Mouse (Mus musculus): ENCODE data around the gene Them4. TPM values are rescaled to one million over a fixed set of nuclear protein-coding genes. Genes with fewer than 3 reads are reported as not detected.
"Not testable (repeated sequence)": the region's sequence is repeated elsewhere in the genome, so short reads cannot be mapped to it uniquely, and the experiment has no call there.

Them4 gene
- total RNA-seq (2021), result 1 to 10 TPM; 6.5 to 6.7 TPM
- long read RNA-seq, experiment 1, transcript Them4-201 (6 exons, 1,781 nt), result major isoform, 14 of 16 reads
- long read RNA-seq, experiment 1, partial matches to known transcripts, result 2 of 16 reads
- long read RNA-seq, experiment 1, other reads (novel, unspliced or antisense), result 0 of 16 reads
- long read RNA-seq, experiment 2, transcript Them4-201 (6 exons, 1,781 nt), result major isoform, 7 of 8 reads
- long read RNA-seq, experiment 2, partial matches to known transcripts, result 0 of 8 reads
- long read RNA-seq, experiment 2, other reads (novel, unspliced or antisense), result 1 of 8 reads

DNA sequence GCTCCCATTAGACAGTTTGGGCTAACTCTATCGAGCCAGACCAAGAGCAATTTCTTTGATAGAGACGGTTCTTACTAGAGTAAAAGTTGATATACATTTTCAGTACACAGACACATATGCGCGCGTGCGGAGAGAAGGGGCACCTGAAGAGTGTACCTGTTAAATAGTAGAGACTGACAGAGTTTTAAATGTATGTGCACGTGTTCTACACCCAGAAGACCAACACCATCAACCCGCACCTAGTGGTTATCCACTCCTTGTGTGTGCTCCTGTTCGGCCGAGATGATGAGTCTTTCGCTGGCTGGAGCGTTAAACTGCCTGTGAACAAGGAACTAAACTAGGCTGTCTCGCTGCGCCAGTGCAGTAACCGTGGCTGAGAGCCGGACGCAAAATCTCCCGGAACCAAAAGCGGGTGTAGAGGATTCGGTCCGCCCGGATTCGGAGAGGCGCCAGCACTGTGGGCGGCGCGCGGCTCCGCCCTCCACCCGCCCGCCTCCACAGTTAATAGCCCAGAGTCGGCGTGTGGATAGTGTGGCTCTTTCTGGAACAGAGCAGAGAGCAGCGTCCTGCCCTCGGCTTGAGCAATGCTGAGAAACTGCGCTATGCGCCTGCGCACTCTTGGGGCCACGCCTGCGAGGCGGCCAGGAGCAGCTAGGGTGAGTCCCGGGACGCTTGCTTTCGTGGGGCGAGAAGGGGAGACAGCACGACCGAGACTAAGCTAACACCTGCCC lies at the start of gene Them4:
Them4 (plus strand) TSS at position 457 of the 731 bp plus-strand sequence.
- peak; percentile 95 for DNase-seq
- intact Hi-C loops (cut with DNase I; ENCODE audit: low total_unique reads), result no loop called here

DNA sequence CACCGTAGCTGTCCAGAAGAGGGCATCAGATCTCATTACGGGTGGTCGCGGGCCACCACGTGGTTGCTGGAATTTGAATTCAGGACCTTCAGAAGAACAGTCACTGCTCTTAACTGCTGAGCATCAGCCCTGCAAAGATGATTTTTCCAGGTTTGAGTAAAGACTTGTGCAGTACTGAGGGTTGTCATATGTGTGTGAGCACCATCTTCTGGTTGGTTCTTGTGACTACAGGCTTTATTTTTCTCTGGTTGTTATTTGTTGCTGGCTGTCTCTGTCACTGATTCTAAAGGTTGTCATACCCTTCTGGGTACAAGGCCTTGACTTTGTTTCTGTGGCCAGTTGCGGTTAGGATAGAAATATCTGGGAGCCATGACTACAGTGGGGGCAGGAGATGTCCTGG lies 49.3 kb upstream of the Them4 start:
- intact Hi-C loops (cut with DNase I; ENCODE audit: low total_unique reads), result no loop called here
- no peak for DNase-seq

DNA sequence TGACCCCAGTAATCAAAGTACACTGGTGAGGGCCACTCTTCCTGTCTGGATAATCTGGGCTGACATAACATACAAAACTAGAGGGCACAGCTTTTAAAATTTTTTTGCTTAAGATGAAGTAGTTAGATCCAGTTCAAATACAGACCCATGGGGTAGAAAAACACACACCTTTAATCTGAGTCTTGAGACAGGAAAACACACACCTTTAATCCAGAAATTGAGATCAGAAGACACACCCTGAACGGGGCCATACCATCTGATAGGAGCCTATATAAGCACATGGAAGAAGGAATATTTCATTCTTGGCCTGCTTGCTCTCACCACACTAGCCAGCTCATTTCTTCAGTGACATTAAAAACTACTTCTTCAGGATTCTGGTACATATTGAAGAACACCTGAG lies 46.2 kb upstream of the Them4 start, which contains the start of gene Gm4778:
Gm4778 (plus strand) TSS at position 301 of the 400 bp plus-strand sequence.
- intact Hi-C loops (cut with DNase I; ENCODE audit: low total_unique reads); DNase-seq: not testable (repeated sequence)

DNA sequence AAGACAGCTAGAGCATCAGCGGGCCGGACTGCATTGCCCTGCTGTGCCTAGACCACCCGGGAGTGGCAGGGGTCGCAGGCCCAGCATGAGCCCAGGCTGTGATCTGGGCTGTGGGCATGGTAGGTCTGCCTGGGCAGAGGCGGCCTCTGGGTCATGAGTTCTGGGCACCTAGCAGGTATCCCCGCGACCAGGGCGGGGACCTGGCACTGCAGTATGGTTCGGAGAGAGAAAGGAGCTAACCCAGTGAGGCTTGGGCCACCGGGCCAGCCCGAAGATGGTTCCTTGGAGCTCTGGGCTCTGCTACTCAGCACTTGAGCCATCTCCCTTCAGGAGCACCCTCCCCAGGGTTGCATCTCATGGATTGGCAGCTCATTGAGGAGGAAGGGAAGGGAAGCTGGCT lies 33.9 kb upstream of the Them4 start:
- peak; percentile 2 for DNase-seq
- intact Hi-C loops (cut with DNase I; ENCODE audit: low total_unique reads), result no loop called here

DNA sequence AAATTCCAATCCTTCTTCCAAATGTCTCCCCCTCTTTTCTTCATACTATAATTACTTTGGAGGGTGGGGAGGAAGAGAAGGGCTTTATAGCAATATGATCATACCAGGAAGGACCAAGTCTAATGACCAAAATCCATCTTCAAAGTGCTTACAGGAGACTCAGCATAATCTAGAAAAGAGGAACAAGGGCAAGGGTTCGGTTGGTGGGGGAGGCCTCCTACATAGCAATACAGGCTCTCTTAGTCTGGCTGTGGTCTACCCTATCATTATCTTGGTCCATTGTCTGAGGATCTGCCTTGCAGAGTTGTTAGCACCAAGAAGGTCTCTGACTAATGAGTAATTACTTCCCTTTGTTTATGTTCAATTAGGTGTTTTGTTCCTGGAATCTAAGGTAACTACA lies 4.4 kb upstream of the Them4 start:
- intact Hi-C loops (cut with DNase I; ENCODE audit: low total_unique reads), result no loop called here
- no peak for DNase-seq

DNA sequence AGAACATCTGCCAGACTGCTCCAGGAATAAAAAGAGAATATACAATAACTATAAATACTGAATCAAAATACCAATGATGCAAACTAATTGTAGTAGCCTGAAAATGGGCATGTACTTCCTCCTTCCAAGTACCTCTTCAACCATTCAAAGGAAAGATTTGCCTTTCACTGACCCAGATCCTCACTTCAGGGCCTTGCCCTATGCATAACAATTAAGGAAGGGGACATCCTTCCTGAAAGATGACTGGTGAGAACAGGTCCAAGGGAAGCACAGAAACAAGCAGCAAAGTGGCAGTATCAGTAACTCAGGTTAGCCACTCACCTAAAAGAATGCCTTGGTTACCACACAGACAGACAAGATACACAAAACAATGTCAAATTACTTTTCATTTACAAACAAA lies 2.9 kb upstream of the Them4 start:
- no peak for DNase-seq
- intact Hi-C loops (cut with DNase I; ENCODE audit: low total_unique reads), result no loop called here

DNA sequence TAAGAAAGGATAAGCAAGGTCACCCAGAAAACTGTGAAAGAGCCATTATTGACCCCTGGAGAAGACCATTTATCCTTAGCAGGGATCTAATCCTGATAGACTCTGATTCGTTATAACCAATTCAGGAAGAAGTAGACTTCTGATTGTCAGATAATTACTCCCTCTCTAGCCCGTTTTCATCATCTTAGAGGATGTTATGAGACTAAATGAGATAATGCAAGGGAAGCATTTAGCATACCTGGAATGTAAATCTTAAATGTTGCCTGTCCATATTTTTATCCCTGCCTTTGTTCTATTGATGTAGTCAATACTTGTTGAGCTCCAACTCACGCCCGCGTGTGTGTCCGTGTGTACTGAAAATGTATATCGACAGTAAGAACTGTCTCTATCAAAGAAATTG lies 602 bp downstream of the Them4 start:
- intact Hi-C loops (cut with DNase I; ENCODE audit: low total_unique reads), result no loop called here
- DNase-seq, result no peak

DNA sequence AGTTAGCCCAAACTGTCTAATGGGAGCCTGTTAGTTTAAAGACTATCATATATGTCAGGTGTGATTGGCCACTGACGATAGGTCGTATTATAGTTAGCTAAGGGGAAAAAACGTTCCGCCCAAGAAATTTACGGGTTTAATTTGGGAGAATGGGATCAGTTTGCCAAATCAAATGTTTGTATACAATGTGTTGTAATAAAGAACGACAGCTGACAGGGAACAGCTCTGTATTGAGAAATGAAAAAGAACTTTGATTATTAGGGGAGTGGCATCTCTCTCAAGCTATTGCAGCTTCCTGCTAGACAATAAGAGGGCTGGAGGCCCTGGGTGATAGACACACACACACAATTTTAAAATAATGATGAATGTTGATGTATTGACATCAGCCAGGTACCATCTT lies 1.0 kb downstream of the Them4 start:
- intact Hi-C loops (cut with DNase I; ENCODE audit: low total_unique reads), result no loop called here

DNA sequence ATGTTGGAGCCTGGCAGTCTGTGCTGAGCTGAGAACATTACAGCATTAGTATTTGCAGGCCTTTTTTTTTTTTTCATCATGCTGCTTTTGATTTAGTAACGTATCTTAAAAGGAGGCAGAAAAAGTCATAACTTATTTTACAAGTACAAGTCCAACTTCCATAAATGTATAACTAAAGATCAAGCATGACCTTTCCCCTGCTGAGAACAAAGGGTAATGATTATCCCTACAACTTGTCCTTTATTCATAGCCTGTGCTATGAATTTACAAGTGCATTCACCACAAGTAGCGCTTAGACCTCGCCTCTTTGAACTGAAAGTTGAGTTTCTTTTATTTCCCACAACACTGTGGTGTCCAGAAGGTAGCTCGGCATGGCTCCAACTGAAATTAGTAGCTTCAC lies 1.5 kb downstream of the Them4 start:
- DNase-seq, result no peak
- intact Hi-C loops (cut with DNase I; ENCODE audit: low total_unique reads), result no loop called here

More for the DNA sequence above, 1.0 kb downstream of the Them4 start:
- DNase-seq, result no peak

DNA sequence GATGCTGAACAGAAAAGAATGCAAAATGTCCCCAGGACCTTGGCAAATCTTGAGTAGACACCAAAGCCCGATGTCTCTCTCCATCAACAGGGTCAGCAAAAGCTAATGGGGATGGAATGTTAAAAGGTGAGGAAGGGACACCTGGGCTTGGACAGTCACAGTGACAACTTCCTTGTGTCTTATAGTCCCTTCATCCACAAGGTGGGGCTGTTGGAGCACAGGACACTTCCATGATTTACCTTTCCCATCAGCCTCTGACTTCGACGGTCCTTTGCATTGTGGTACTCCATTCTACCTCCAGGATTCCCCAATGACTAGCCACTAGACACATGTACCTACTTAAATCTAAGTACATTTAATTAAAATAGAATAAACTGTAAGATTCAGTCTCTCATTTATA lies 18.8 kb downstream of the Them4 start:
- intact Hi-C loops (cut with DNase I; ENCODE audit: low total_unique reads), result no loop called here
- no peak for DNase-seq

DNA sequence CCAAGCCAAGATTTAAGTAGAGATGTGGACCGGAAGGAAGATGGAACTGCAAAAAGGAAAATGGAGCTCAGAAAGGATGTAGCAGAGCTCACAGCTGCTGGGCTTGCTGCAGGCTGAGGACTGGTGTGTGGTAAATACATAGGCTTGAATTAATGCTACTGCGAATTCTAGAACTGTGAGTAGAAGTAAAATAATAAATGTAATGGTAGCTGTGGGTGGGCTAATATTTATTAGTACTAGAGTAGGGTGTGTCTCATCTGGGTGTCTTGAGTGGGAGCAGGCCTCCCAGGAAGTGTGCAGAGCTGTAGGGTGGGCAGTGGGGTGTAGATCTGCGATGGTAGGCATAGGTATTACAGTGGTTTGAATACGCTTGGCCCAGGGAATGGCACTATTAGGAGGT lies 24.6 kb downstream of the Them4 start:
- no peak for DNase-seq
- intact Hi-C loops (cut with DNase I; ENCODE audit: low total_unique reads), result no loop called here

DNA sequence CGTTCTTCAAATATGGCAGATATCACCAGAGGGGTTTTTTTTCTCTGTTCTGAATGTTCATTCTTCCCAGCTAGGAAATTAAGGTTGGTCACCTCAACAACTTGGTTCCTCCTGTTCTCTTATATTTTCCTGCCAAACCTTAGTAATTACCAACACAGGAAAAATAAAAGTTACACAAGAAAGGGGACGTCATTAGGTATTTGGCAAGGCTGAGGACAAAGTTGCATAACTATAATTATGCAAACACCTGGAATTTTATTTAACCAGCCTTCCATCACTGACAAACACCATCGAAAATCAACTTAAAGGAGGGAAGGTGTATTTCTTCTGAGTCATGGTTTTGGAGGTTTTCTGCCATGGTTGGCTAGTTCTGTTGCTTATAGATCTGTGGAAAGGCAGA lies 28.6 kb downstream of the Them4 start:
- no peak for DNase-seq
- intact Hi-C loops (cut with DNase I; ENCODE audit: low total_unique reads), result no loop called here

DNA sequence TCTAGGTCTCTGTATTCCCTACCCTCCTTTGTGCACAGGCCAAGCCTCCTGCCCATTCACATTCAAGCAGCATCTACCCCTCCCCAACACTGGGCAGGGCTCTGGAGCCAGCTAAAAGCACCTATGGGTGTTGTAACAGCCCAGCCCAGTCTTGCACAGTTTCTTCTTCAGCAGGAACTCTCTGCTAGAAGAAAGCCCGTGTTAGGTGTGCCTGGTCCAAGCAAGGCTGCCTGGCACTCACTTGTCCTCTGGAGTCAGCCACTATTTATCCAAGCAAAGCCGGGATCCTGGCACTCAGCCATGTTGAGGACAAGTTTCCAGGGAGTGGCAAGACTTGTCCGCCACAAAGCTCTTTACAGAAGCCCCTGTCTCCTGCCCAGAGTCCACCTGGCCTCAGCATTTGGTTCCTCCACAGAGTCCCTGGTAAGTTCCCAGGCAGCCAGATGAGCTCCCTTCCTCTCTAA lies 32.1 kb downstream of the Them4 start, which contains the start of gene Them5:
Them5 (plus strand) TSS at position 141 of the 464 bp plus-strand sequence.
- intact Hi-C loops (cut with DNase I; ENCODE audit: low total_unique reads), result no loop called here
- DNase-seq, result no peak

DNA sequence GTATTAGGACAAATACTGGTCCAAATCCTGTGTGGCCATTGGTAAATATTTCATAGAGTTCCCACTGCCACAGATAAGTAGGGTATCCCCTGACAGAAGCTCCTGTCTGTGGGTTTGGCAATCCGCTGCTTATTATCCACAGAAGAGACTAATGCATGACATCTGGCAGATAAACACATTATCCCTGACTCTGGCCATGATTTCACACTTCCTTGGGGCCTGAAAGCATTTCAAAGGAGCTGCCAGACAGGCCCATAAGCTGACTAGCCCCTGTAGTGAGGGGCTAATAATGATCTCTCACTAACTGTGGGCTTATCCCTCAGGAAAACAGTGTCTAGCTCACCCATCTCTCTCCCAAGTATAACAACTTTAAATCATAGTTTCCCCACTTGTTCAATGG lies 32.7 kb downstream of the Them4 start:
- intact Hi-C loops (cut with DNase I; ENCODE audit: low total_unique reads), result no loop called here
- no peak for DNase-seq

DNA sequence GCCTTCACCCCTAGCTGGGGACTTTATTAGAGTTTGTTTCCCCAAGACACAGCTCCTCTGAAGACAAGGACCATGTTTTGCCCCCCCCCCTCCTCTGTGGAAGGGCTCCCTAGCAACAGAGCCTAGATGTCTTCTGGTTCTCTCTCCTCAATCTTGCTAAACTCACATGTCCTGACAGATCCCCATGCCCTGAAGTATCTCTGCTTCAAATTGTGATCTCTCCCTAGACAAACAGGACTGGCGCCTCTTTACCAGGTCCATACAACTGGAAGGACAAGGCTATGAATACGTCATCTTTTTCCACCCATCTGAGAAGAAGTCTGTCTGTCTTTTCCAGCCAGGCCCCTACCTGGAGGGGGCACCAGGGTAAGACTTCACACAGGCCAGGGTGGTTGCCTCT lies 34.3 kb downstream of the Them4 start:
- intact Hi-C loops (cut with DNase I; ENCODE audit: low total_unique reads), result no loop called here
- DNase-seq, result no peak

DNA sequence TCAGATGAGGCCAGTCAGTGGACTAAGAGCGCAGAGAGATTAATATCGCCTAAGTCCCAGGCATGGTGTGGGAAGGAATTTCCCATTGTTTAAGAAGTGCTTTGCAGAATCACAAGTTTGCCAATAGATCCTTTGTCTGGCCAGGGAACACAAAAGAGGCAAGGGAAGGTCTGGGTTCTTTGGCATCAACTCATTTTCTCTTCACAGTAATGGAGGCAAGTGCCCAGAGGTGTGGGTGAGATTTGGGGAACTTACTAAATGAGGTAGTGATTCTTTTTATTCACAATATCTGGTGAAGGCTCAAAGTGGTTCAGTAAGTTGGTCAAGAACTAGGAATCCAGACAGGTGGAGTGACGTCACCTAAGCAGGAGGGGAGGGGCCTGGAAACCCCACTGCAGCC lies 35.0 kb downstream of the Them4 start:
- intact Hi-C loops (cut with DNase I; ENCODE audit: low total_unique reads), result no loop called here
- DNase-seq, result no peak

DNA sequence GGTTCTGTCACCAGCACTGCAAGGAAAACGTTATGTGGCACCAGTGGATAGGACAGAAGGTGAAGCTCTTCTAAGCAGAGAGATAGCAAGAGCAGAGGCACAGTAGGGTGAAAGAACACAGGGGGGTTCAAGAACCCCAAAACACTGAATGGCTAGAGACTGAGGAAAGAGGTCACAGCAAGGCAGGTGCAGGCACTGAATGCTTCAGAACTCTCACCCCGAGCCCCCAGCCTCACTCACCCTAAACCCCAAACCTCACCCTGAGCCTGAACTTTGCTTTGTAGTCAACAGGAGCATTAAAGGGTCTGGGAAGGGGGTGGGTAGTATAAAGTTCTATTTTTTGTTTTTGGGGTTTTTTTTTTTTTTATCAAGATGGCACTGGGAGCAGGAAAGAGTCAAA lies 38.3 kb downstream of the Them4 start:
- DNase-seq, result no peak
- intact Hi-C loops (cut with DNase I; ENCODE audit: low total_unique reads), result no loop called here

DNA sequence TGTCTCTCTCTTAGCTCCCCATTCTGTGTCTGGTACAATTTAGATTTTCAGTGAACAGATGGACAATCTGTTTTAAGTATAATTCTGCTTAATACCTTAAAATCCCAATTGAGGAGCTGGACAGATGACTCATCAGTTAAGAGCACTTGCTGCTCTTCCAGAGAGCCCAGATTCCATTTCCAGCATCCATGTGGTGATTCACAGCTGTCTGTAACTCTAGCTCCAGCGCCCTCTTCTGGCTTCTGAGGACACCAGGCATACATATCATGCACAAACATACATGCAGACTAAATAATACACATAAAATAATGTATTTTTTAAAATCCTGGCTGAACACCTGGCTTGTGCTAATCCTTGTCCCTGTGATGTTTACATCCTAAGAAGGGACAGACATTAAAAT lies 50.9 kb downstream of the Them4 start:
- no peak for DNase-seq
- intact Hi-C loops (cut with DNase I; ENCODE audit: low total_unique reads), result loop anchor here (10.0 kb wide), 1 partner anchor 244 kb away; no protein-coding TSS in a partner anchor

DNA sequence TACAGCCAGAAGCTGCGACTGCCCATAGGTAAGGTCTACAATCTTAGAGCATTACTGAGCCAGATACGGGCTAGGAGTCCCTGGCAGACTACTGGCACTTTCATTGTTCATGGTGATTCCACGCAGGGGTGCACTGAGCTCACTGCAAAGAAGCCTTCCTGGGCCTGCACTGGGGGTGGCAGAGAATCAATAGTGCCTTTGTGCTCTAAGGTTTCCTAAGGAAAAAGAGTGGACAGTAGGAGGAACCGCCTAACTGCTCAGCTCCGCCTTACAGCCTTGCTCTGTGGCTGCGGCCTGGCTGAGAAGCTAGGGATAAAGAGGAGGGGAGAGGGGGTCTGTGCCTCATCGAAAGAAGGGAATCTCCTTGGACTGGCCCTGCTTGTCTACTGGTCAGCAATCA lies 52.2 kb downstream of the Them4 start, which contains the start of gene C2cd4d:
C2cd4d (plus strand) TSS at position 301 of the 400 bp plus-strand sequence.
- DNase-seq, result no peak
- intact Hi-C loops (cut with DNase I; ENCODE audit: low total_unique reads), result loop anchor here (10.0 kb wide), 1 partner anchor 243 kb away; no protein-coding TSS in a partner anchor

DNA sequence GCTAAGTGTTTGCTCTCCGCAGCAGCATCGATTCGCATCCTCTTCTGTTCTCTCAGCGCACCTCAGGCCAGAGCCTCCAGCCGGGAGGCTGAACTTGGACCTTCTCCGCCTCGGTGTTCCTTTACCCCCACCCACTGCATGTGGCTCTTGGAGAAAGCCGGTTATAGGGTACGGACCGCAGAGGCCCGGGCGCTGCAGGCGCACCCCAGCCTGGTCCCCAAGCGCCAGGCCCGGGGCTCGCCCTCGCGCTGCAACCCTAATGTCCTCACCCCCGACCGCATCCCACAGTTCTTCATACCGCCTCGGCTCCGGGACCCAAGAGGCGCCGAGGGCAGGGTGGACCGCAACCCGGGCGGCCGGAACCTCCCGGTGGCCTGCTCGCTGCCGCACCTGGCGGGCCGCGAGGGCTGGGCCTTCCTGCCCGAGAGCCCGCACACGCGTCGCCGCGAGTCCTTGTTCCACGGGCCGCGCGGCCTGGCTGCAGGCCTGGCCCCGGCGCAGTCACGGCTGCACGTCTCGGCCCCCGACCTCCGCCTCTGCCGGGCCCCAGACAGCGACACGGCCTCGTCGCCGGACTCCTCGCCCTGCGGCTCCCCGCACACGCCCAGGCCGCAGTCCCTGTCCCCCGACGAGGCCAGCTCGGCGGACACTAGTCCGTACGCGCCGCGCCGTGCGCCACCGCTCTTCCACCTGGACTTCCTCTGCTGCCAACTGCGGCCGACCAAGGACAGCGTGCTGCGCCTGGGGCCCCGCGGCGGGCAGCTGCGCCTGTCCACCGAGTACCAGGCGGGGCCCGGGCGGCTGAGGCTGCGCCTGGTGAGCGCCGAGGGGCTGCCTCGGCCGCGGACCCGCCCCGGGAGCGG lies 53.6 kb downstream of the Them4 start:
- peak; percentile 51 for DNase-seq
- intact Hi-C loops (cut with DNase I; ENCODE audit: low total_unique reads), result loop anchor here (10.0 kb wide), 1 partner anchor 241 kb away; no protein-coding TSS in a partner anchor
